Mouse (Mus musculus) right cerebral cortex, postnatal 36 days (tissue): ENCODE data around the gene Sox5.

Experiments used
- DNase-seq, 2 experiments: peaks; one replicate each; pipeline ENCODE4 v3.0.0; 2022; ENCODE audit warnings: low spot score in 2 of 2, mixed read lengths in 1 of 2

Gene Sox5

GRCm38 (mm10) chr6:144106848-144107247 is 674.9 kb downstream of the Sox5 start:
- no peak for DNase-seq

- DNase-seq, result no peak
Measured at GRCm38 (mm10) chr6:144105645-144106044, 676.1 kb downstream of the Sox5 start.

- DNase-seq, result no peak
Measured at GRCm38 (mm10) chr6:144103612-144104011, 678.2 kb downstream of the Sox5 start.

- no peak for DNase-seq
Measured at GRCm38 (mm10) chr6:144100852-144101251, 680.9 kb downstream of the Sox5 start.

GRCm38 (mm10) chr6:144098119-144098518 is 683.7 kb downstream of the Sox5 start:
- peak; percentile 27 to 46 for DNase-seq

GRCm38 (mm10) chr6:144088256-144088655 is 693.5 kb downstream of the Sox5 start:
- DNase-seq, result peak in 1 of 2 experiments; percentile 33

GRCm38 (mm10) chr6:144086096-144086810 is 695.5 kb downstream of the Sox5 start:
- no peak for DNase-seq

GRCm38 (mm10) chr6:144082297-144082696 is 699.5 kb downstream of the Sox5 start:
- no peak for DNase-seq

GRCm38 (mm10) chr6:144077826-144078225 is 704.0 kb downstream of the Sox5 start:
- DNase-seq, result no peak

GRCm38 (mm10) chr6:144076376-144076775 is 705.4 kb downstream of the Sox5 start:
- DNase-seq, result no peak

- DNase-seq, result no peak
Measured at GRCm38 (mm10) chr6:144075327-144075941, 706.3 kb downstream of the Sox5 start.

- DNase-seq, result peak; percentile 57 to 63
Measured at GRCm38 (mm10) chr6:144074826-144075225, 707.0 kb downstream of the Sox5 start.

GRCm38 (mm10) chr6:144070461-144070860 is 711.3 kb downstream of the Sox5 start:
- no peak for DNase-seq

GRCm38 (mm10) chr6:144067491-144067890 is 714.3 kb downstream of the Sox5 start:
- DNase-seq, result no peak

GRCm38 (mm10) chr6:144062428-144062827 is 719.3 kb downstream of the Sox5 start:
- no peak for DNase-seq

GRCm38 (mm10) chr6:144061814-144062213 is 720.0 kb downstream of the Sox5 start:
- no peak for DNase-seq

GRCm38 (mm10) chr6:144057098-144057632 is 724.6 kb downstream of the Sox5 start:
- DNase-seq, result no peak

GRCm38 (mm10) chr6:144056252-144057097 is 725.3 kb downstream of the Sox5 start:
- DNase-seq, result peak; percentile 57 to 70

- DNase-seq, result no peak
Measured at GRCm38 (mm10) chr6:144052487-144052886, 729.3 kb downstream of the Sox5 start.

- no peak for DNase-seq
Measured at GRCm38 (mm10) chr6:144051316-144051715, 730.5 kb downstream of the Sox5 start.

GRCm38 (mm10) chr6:144048201-144048924 is 733.4 kb downstream of the Sox5 start:
- DNase-seq, result no peak
